7 mouse cellular contexts compared by ENCODE assay signal in genomic region chr9:13245481-13245880, GRCm38 (mm10). TPM values are rescaled to one million over a fixed set of nuclear protein-coding genes. Genes with fewer than 3 reads are reported as not detected.
DNase-seq lines count a peak whose midpoint lies in the region; ATAC-seq lines count a peak whose summit lies in the region.

Gene Jrkl (minus strand): TSS chr9:13245829.

- no peaks in the 10 kb centered on the region for H3K36me3 ChIP-seq in intestine, embryonic 16.5 days (ENCODE audit: control insufficient read depth, insufficient read depth, low read length)
- H3K36me3 ChIP-seq in limb, embryonic 10.5 days: peaks cover 10% of the 10 kb centered on the region; the same call in 1 of the 2 replicates
- no peaks in the 10 kb centered on the region for H3K36me3 ChIP-seq in midbrain, embryonic 10.5 days

- H3K4me1 ChIP-seq in intestine, embryonic 16.5 days (ENCODE audit: control insufficient read depth, insufficient read depth, low read length): no peaks in the 10 kb centered on the region
- H3K4me1 ChIP-seq in limb, embryonic 10.5 days: peaks cover 8% of the 10 kb centered on the region
- H3K4me1 ChIP-seq in midbrain, embryonic 10.5 days: peaks cover 24% of the 10 kb centered on the region

- WGBS in intestine, embryonic 16.5 days: 5% methylated on average over 10 of the region's 10 CpGs
- 10% methylated on average over 10 of the region's 10 CpGs for WGBS in limb, embryonic 10.5 days
- 9% methylated on average over 10 of the region's 10 CpGs for WGBS in midbrain, embryonic 10.5 days

- H3K4me3 ChIP-seq in intestine, embryonic 16.5 days (ENCODE audit: low read length): peak within 1 kb of the TSS; percentile 49
- peak within 1 kb of the TSS; percentile 57 for H3K4me3 ChIP-seq in limb, embryonic 10.5 days
- peak within 1 kb of the TSS; percentile 73 for H3K4me3 ChIP-seq in midbrain, embryonic 10.5 days

- peak; percentile 9 for ATAC-seq in activated CD4-positive, CD25-positive, alpha-beta regulatory T cell, adult 4 months
- no peak; the same call in 1 of the 2 replicates for ATAC-seq in intestine, embryonic 16.5 days

- peak within 1 kb of the TSS; percentile 73 for H3K27ac ChIP-seq in intestine, embryonic 16.5 days (ENCODE audit: low read length)
- peak within 1 kb of the TSS; percentile 81 for H3K27ac ChIP-seq in limb, embryonic 10.5 days
- peak within 1 kb of the TSS; percentile 81 for H3K27ac ChIP-seq in midbrain, embryonic 10.5 days (replicated peaks)

- H3K27me3 ChIP-seq in intestine, embryonic 16.5 days (replicated peaks; ENCODE audit: control insufficient read depth, insufficient read depth, low read length): no peaks in the 10 kb centered on the region
- no peaks in the 10 kb centered on the region for H3K27me3 ChIP-seq in limb, embryonic 10.5 days (ENCODE audit: low read depth, poor library complexity, severe bottlenecking)
- H3K27me3 ChIP-seq in midbrain, embryonic 10.5 days (ENCODE audit: low read depth, poor library complexity, severe bottlenecking): no peaks in the 10 kb centered on the region

- peak; percentile 26 to 50 for DNase-seq in cerebellum, postnatal 36 days
- peak; percentile 16 for DNase-seq in gastrocnemius, postnatal 25 days
- peak; percentile 34 for DNase-seq in limb, embryonic 10.5 days (ENCODE audit: low spot score)
- DNase-seq in midbrain, embryonic 10.5 days (ENCODE audit: low spot score): peak; percentile 27
- DNase-seq in right cerebral cortex, postnatal 4 days: peak; percentile 10

- no peaks in the 10 kb centered on the region for H3K9me3 ChIP-seq in intestine, embryonic 16.5 days (ENCODE audit: control insufficient read depth, low read length)
- no peaks in the 10 kb centered on the region for H3K9me3 ChIP-seq in limb, embryonic 10.5 days (replicated peaks)
- H3K9me3 ChIP-seq in midbrain, embryonic 10.5 days (replicated peaks): no peaks in the 10 kb centered on the region

- H3K4me2 ChIP-seq in intestine, embryonic 16.5 days (ENCODE audit: low read depth, low read length): peak within 1 kb of the TSS; percentile 50

- H3K9ac ChIP-seq in intestine, embryonic 16.5 days (ENCODE audit: low read depth, low read length): peak within 1 kb of the TSS; percentile 59

RNA-seq across cellular contexts. Expression of gene Jrkl, which starts in this region (rescaled TPM):
- polyA plus RNA-seq in activated CD4-positive, CD25-positive, alpha-beta regulatory T cell, adult 4 months (2017; shearing (Covaris generic)): 1 to 10 TPM; 3.5 to 4.0 TPM
- 1 to 10 TPM; 2.6 to 2.7 TPM for total RNA-seq in gastrocnemius, postnatal 25 days (2021)
- 6.2 and 6.8 TPM in 2 replicates for polyA plus RNA-seq in intestine, embryonic 16.5 days (2015; fragmentation: Nextera tagmentation; extraction: Ambion mirVana)
- 6.3 and 7.2 TPM in 2 replicates for polyA plus RNA-seq in limb, embryonic 10.5 days (2016; fragmentation: Nextera tagmentation; extraction: Ambion mirVana)
- 7.6 and 9.1 TPM in 2 replicates for polyA plus RNA-seq in midbrain, embryonic 10.5 days (2016; fragmentation: Nextera tagmentation; extraction: Ambion mirVana)
